Mouse (Mus musculus): ENCODE measurements around the gene Psmd11. TPM values are rescaled to one million over a fixed set of nuclear protein-coding genes. Genes with fewer than 3 reads are reported as not detected.
"Not testable (repeated sequence)": the region's sequence is repeated elsewhere in the genome, so short reads cannot be mapped to it uniquely, and the experiment has no call there.

The Psmd11 gene
- polyA plus RNA-seq, 1 experiment from 2014 or later = 270 TPM

DNA sequence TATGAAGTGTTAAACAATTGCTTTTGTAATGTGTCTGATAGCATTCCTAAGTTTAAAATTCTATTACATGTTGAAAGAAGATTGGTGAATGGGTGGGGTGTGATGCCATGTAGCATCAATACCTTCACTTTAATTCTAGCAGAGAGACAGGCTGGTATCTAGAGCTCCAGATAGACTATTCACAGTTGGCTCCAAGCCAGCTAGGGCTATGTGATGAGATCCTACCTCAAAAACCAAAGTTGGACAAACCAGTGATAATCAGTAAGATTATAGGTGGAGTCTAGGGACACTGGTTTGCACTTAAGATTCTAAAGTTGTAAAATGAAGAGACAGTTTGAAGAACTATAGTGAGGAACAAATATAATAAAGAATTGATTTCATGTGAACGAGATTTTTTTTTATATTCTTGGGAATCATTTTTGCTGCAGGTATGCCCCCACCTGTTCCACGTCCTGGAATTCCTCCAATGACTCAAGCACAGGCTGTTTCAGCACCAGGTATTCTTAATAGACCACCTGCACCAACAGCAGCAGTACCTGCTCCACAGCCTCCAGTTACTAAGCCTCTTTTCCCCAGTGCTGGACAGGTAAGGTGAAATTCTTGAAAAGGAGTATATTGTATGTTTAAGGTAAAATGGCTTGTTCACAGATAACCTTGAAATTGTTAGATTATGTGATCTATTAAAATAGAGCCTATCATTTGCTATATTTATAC is 36.9 kb upstream of the Psmd11 start:
- WGBS = 87% methylated on average over 2 of the region's 2 CpGs
- ATAC-seq (ENCODE audit: insufficient read depth, low FRiP score) = no peak
- H3K36me3 ChIP-seq (ENCODE audit: control insufficient read depth, insufficient read depth, low read length) = peaks cover 36% of the 10 kb centered on the region
- H3K4me2 ChIP-seq (ENCODE audit: low read depth, low read length) = no peak overlapping the region
- H3K9me3 ChIP-seq (replicated peaks; ENCODE audit: control insufficient read depth, low read length) = no peaks in the 10 kb centered on the region
- H3K4me3 ChIP-seq (replicated peaks; ENCODE audit: low read length) = no peak overlapping the region
- no peak overlapping the region for H3K9ac ChIP-seq (ENCODE audit: low read length)
- no peaks in the 10 kb centered on the region for H3K27me3 ChIP-seq (ENCODE audit: control insufficient read depth, insufficient read depth, low read length)
- H3K27ac ChIP-seq (ENCODE audit: low read length) = no peak overlapping the region
- H3K4me1 ChIP-seq (ENCODE audit: control insufficient read depth, insufficient read depth, low read length) = peaks cover 4% of the 10 kb centered on the region

DNA sequence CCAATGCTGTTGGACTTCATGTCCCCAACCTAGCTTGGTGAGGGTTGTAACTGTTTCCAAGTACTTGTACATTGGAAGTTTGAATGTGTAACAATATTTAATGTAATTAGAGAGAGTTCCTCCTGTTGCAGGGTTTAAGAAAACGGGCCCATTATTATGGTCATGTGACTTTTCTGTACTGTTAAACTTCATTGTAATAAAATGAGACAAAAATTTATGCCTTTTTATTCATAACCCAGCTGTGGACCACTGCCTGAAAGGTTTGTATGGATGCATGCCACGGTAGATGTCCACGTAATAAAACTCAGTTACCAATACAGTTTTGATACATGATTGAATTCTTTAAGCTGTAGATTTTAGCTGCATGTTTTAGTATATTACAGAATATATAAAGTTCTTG is 32.5 kb upstream of the Psmd11 start:
- no peaks in the 10 kb centered on the region for H3K27me3 ChIP-seq (ENCODE audit: control insufficient read depth, insufficient read depth, low read length)
- no peak overlapping the region for H3K4me3 ChIP-seq (replicated peaks; ENCODE audit: low read length)
- H3K9ac ChIP-seq (ENCODE audit: low read length) = no peak overlapping the region
- no peak overlapping the region for H3K4me2 ChIP-seq (ENCODE audit: low read depth, low read length)
- peaks cover 25% of the 10 kb centered on the region for H3K36me3 ChIP-seq (ENCODE audit: control insufficient read depth, insufficient read depth, low read length)
- no peaks in the 10 kb centered on the region for H3K4me1 ChIP-seq (ENCODE audit: control insufficient read depth, insufficient read depth, low read length)
- WGBS = 90% methylated on average over 3 of the region's 3 CpGs
- H3K27ac ChIP-seq (ENCODE audit: low read length) = no peak overlapping the region
- no peak for ATAC-seq (ENCODE audit: insufficient read depth, low FRiP score)
- no peaks in the 10 kb centered on the region for H3K9me3 ChIP-seq (replicated peaks; ENCODE audit: control insufficient read depth, low read length)

DNA sequence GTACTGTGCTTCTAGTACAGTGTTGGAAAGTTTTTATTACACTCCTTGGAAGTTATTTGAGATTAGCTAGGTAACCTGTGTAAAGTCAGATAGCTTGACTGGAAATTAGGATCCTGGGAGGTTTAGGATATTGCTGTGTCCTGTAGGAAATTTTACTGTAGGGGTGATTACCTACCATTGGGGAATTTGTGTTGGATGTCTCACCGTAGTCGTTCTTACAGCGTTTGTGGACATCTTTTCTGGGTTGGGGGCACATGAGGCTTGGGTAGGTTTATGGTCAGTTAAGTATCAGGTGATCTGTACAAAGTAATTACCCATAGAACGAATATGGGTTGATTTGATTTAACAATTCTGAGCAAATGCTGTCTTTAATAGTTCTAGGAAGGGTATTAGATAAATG is 31.8 kb upstream of the Psmd11 start:
- no peaks in the 10 kb centered on the region for H3K9me3 ChIP-seq (replicated peaks; ENCODE audit: control insufficient read depth, low read length)
- WGBS = 89% methylated on average over 4 of the region's 4 CpGs
- no peak overlapping the region for H3K4me2 ChIP-seq (ENCODE audit: low read depth, low read length)
- no peak overlapping the region for H3K4me3 ChIP-seq (replicated peaks; ENCODE audit: low read length)
- H3K4me1 ChIP-seq (ENCODE audit: control insufficient read depth, insufficient read depth, low read length) = no peaks in the 10 kb centered on the region
- no peaks in the 10 kb centered on the region for H3K27me3 ChIP-seq (ENCODE audit: control insufficient read depth, insufficient read depth, low read length)
- peaks cover 22% of the 10 kb centered on the region for H3K36me3 ChIP-seq (ENCODE audit: control insufficient read depth, insufficient read depth, low read length)
- ATAC-seq (ENCODE audit: insufficient read depth, low FRiP score) = no peak
- H3K9ac ChIP-seq (ENCODE audit: low read length) = no peak overlapping the region
- no peak overlapping the region for H3K27ac ChIP-seq (ENCODE audit: low read length)

DNA sequence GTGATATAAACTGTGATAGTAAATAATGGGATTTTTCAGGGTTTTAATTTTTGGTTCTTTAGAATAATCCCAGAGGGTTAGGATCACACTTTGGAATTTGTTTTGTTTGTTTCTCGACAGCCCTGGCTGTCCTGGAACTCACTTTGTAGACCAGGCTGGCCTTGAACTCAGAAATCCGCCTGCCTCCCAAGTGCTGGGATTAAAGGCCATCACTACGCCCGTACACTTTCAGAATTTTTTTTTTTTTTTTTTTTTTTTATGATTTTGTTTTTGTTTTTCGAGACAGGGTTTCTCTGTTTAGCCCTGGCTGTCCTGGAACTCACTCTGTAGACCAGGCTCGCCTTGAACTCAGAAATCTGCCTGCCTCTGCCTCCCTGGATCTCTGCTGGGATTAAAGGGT is 20.5 kb upstream of the Psmd11 start:
- H3K4me1 ChIP-seq (ENCODE audit: control insufficient read depth, insufficient read depth, low read length); ATAC-seq (ENCODE audit: insufficient read depth, low FRiP score); H3K4me2 ChIP-seq (ENCODE audit: low read depth, low read length); H3K9ac ChIP-seq (ENCODE audit: low read length); H3K9me3 ChIP-seq (replicated peaks; ENCODE audit: control insufficient read depth, low read length); H3K27ac ChIP-seq (ENCODE audit: low read length); H3K4me3 ChIP-seq (replicated peaks; ENCODE audit: low read length); H3K27me3 ChIP-seq (ENCODE audit: control insufficient read depth, insufficient read depth, low read length): not testable (repeated sequence)
- 92% methylated on average over 6 of the region's 6 CpGs for WGBS
- peaks cover 23% of the 10 kb centered on the region for H3K36me3 ChIP-seq (ENCODE audit: control insufficient read depth, insufficient read depth, low read length)

DNA sequence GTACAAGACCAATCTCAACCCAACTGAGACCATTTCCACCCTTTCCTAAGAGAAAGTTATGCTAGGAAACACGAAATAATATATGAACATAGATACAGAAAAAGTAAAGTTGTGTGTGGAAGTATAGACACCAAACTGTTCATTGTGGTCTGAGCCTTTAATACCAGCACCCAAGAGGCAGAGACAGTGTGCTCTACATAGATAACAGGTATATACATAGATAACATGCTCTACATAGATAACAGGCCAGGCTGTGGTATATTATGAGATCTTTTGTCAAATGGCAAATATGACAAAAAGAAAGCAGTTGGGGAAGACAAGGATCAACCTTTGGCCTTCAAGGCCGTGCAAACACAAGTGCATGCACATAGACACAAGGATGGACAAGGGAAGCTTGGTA is 18.0 kb upstream of the Psmd11 start:
- ATAC-seq (ENCODE audit: insufficient read depth, low FRiP score) = no peak
- H3K9ac ChIP-seq (ENCODE audit: low read length) = no peak overlapping the region
- H3K27ac ChIP-seq (ENCODE audit: low read length) = no peak overlapping the region
- WGBS = 80% methylated on average over 2 of the region's 2 CpGs
- H3K27me3 ChIP-seq (ENCODE audit: control insufficient read depth, insufficient read depth, low read length) = no peaks in the 10 kb centered on the region
- H3K4me1 ChIP-seq (ENCODE audit: control insufficient read depth, insufficient read depth, low read length) = no peaks in the 10 kb centered on the region
- H3K4me2 ChIP-seq (ENCODE audit: low read depth, low read length) = no peak overlapping the region
- no peaks in the 10 kb centered on the region for H3K9me3 ChIP-seq (replicated peaks; ENCODE audit: control insufficient read depth, low read length)
- H3K4me3 ChIP-seq (replicated peaks; ENCODE audit: low read length) = no peak overlapping the region
- peaks cover 21% of the 10 kb centered on the region for H3K36me3 ChIP-seq (ENCODE audit: control insufficient read depth, insufficient read depth, low read length)

DNA sequence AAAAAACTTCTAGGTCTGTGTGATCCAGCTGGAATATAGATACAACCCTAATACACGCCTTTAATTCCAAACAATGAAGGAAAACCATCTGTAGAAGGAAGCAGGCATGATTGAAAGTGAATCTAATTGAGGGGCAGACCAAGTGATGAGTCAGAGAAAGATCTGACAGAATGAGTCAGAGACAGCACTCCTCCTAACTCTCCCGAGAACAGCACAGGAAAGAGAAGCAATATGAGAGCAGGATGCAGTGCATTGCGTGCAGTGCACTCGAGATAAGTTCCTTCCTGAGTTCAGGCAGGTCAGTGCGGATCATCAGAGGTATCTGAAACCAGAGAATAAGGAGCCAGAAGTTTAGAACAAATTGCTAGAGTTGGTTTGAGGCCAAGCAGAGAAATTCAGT is 11.3 kb upstream of the Psmd11 start:
- Histone ChIP-seq H3K36me3 (ENCODE audit: control insufficient read depth, insufficient read depth, low read length) (peaks cover 12% of the 10 kb centered on the region), H3K4me2 (ENCODE audit: low read depth, low read length) (no peak overlapping the region), H3K9ac (ENCODE audit: low read length) (no peak overlapping the region), H3K27me3 (ENCODE audit: control insufficient read depth, insufficient read depth, low read length) (no peaks in the 10 kb centered on the region), H3K4me3 (replicated peaks; ENCODE audit: low read length) (no peak overlapping the region), H3K9me3 (replicated peaks; ENCODE audit: control insufficient read depth, low read length) (0 out of 2 replicates have a peak, but pooled peaks cover 2% of the 10 kb centered on the region), H3K4me1 (ENCODE audit: control insufficient read depth, insufficient read depth, low read length) (peaks cover 3% of the 10 kb centered on the region; the same call in 1 of the 2 replicates), H3K27ac (ENCODE audit: low read length) (no peak overlapping the region)
- ATAC-seq (ENCODE audit: insufficient read depth, low FRiP score) = no peak
- 86% methylated on average over 5 of the region's 5 CpGs for WGBS

DNA sequence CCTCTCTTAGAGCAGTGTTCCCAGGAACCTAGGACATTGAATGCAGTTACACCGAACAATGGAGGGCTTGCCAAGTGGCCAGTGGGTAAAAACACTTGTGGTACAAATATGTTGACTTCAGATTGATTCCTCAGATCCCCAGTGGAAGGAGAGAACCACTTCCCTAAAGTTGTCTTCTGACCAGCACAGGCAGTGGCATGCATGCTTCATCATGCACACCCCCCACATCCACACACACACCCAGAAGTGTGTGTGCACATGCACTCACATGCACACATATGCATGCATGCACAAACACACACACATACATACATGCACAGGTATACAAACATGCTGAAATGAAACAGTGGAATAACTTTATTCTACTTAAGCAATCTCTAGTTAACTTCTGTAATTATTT is 8.7 kb upstream of the Psmd11 start:
- Histone ChIP-seq H3K4me2 (ENCODE audit: low read depth, low read length) (no peak overlapping the region), H3K27ac (ENCODE audit: low read length) (no peak overlapping the region), H3K36me3 (ENCODE audit: control insufficient read depth, insufficient read depth, low read length) (peaks cover 10% of the 10 kb centered on the region), H3K4me1 (ENCODE audit: control insufficient read depth, insufficient read depth, low read length) (peaks cover 3% of the 10 kb centered on the region; the same call in 1 of the 2 replicates), H3K9ac (ENCODE audit: low read length) (no peak overlapping the region), H3K27me3 (ENCODE audit: control insufficient read depth, insufficient read depth, low read length) (no peaks in the 10 kb centered on the region), H3K9me3 (replicated peaks; ENCODE audit: control insufficient read depth, low read length) (0 out of 2 replicates have a peak, but pooled peaks cover 2% of the 10 kb centered on the region), H3K4me3 (replicated peaks; ENCODE audit: low read length) (no peak overlapping the region)
- WGBS = 83% methylated on average over 1 of the region's 1 CpGs
- ATAC-seq (ENCODE audit: insufficient read depth, low FRiP score) = no peak

DNA sequence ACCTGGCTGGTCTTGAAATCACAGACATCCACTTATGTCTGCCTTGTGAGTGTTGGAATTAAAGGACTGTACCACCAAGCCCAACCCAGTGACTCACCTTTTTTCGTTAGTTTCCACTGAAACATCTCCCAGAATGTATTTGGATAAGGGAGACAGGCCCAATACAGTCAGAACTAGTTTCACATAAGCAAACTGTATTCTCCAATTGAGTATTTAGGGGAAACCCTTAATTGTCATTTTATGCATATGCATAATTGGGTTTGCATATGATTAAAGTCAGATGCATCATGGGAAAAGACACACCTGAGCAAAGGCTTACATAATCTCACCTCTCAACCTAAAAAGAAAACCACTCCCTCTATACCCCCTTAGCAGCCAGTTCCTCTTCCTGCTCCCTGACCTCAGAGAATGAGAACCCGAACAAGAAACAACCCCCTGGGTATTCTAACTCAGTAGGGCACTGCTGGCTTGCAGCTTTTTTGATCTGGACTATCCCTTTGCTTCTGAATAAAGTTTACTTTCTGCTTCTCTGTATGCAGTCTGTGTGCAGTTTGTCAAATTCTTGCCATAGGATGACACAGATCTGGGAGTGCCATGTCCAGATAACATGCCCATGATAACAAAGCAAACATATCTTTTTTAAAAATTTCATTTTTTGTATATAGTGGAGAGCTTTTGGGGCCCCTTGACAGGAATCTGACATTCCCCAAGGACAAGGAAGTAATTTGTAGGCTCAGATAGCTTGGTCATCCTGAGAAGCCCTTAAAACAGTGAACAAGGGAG is 8.0 kb upstream of the Psmd11 start:
- no peak overlapping the region for H3K4me2 ChIP-seq (ENCODE audit: low read depth, low read length)
- ATAC-seq (ENCODE audit: insufficient read depth, low FRiP score) = no peak
- no peaks in the 10 kb centered on the region for H3K27me3 ChIP-seq (ENCODE audit: control insufficient read depth, insufficient read depth, low read length)
- 48% methylated on average over 2 of the region's 2 CpGs for WGBS
- 0 out of 2 replicates have a peak, but pooled peaks cover 2% of the 10 kb centered on the region for H3K9me3 ChIP-seq (replicated peaks; ENCODE audit: control insufficient read depth, low read length)
- H3K27ac ChIP-seq (ENCODE audit: low read length) = no peak overlapping the region
- H3K4me3 ChIP-seq (replicated peaks; ENCODE audit: low read length) = no peak overlapping the region
- H3K36me3 ChIP-seq (ENCODE audit: control insufficient read depth, insufficient read depth, low read length) = peaks cover 5% of the 10 kb centered on the region; the same call in 1 of the 2 replicates
- H3K9ac ChIP-seq (ENCODE audit: low read length) = no peak overlapping the region; the same call in 1 of the 2 replicates
- peaks cover 3% of the 10 kb centered on the region; the same call in 1 of the 2 replicates for H3K4me1 ChIP-seq (ENCODE audit: control insufficient read depth, insufficient read depth, low read length)

DNA sequence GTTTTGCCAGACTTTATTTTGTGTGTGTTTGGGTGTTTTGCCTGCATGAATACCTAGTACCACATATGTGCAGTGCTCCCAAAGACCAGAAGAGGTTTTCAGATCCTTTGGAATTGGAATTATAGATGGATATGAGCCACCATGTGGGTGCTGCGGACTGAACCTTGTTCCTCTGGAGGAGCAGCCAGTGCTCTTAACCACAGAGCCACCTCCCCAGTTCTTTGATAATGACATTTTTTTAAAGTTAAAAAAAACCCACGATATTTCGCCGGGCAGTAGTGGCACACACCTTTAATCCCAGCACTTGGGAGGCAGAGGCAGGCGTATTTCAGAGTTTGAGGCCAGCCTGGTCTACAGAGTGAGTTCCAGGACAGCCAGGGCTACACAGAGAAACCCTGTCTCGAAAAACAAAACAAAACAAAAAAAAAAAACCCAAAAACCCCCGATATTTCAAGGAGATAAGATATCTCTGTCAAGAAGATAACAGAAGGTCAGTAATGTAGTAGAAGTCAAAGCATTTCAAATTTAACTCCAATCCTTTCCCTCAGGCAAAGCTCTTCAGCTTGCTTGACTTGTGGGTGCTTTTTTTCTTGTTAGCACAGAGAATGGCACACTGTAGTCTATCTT is 6.9 kb upstream of the Psmd11 start:
- Histone ChIP-seq H3K4me1 (ENCODE audit: control insufficient read depth, insufficient read depth, low read length) (peaks cover 3% of the 10 kb centered on the region; the same call in 1 of the 2 replicates), H3K27ac (ENCODE audit: low read length) (no peak overlapping the region), H3K27me3 (ENCODE audit: control insufficient read depth, insufficient read depth, low read length) (no peaks in the 10 kb centered on the region), H3K4me3 (replicated peaks; ENCODE audit: low read length) (no peak overlapping the region), H3K9ac (ENCODE audit: low read length) (no peak overlapping the region), H3K4me2 (ENCODE audit: low read depth, low read length) (no peak overlapping the region), H3K36me3 (ENCODE audit: control insufficient read depth, insufficient read depth, low read length) (peaks cover 5% of the 10 kb centered on the region; the same call in 1 of the 2 replicates), H3K9me3 (replicated peaks; ENCODE audit: control insufficient read depth, low read length) (0 out of 2 replicates have a peak, but pooled peaks cover 2% of the 10 kb centered on the region)
- ATAC-seq (ENCODE audit: insufficient read depth, low FRiP score) = no peak
- WGBS = 77% methylated on average over 7 of the region's 7 CpGs

All from stomach, embryonic 16.5 days (tissue).